Mouse (Mus musculus) CH12.LX (cell line): Measurements from ENCODE around the gene Krtap10-10. TPM values are rescaled to one million over a fixed set of nuclear protein-coding genes. Genes with fewer than 3 reads are reported as not detected.

Experiments used
- DNase-seq: peaks from one replicate; pipeline ENCODE4 v3.0.0-alpha.2; 2013; ENCODE audit errors: extremely low read depth
- H3K27ac ChIP-seq: 2 replicates; pipeline ENCODE4 v1.5.1; 2012; ENCODE audit warnings: low read depth, mild to moderate bottlenecking, control low read depth, moderate library complexity; ENCODE audit not compliant: insufficient read depth
- H3K27me3 ChIP-seq: replicated peaks from 2 replicates; pipeline ENCODE3; 2012; ENCODE audit warnings: inconsistent platforms
- H3K36me3 ChIP-seq, 2 experiments: replicated peaks in 1 of 2; 2 replicates each; pipeline versions ENCODE3 to v1.6.1; 2012; ENCODE audit warnings: inconsistent platforms in 1 of 2, low read length in 1 of 2, mild to moderate bottlenecking in 1 of 2, mixed read lengths in 1 of 2, moderate library complexity in 1 of 2; ENCODE audit not compliant: control insufficient read depth in 1 of 2, insufficient read depth in 1 of 2
- H3K4me1 ChIP-seq, 2 experiments: 2 replicates each; pipeline ENCODE4 v1.6.1; 2012; ENCODE audit warnings: inconsistent platforms in 1 of 2, moderate library complexity in 1 of 2; ENCODE audit not compliant: insufficient read depth in 2 of 2, control insufficient read depth in 1 of 2
- H3K4me2 ChIP-seq: 2 replicates; pipeline ENCODE4 v1.6.1; 2012; ENCODE audit warnings: low read depth, mild to moderate bottlenecking, control low read depth; ENCODE audit not compliant: poor library complexity, insufficient read depth, severe bottlenecking
- H3K4me3 ChIP-seq, 3 experiments: fragments of 150-350 bp in 1 of 3; sonication (generic) in 1 of 3; replicated peaks in 1 of 3; 2 replicates each; pipeline versions ENCODE3 to v1.5.1; 2011 to 2012; ENCODE audit warnings: low read depth in 2 of 3, low read length in 2 of 3, mild to moderate bottlenecking in 2 of 3, moderate library complexity in 2 of 3, control low read depth in 1 of 3, improper control_type of control experiment in 1 of 3, inconsistent platforms in 1 of 3, mixed read lengths in 1 of 3; ENCODE audit not compliant: poor library complexity in 1 of 3
- H3K79me2 ChIP-seq: replicated peaks from 2 replicates; pipeline ENCODE4 v1.6.1; 2012; ENCODE audit warnings: mild to moderate bottlenecking, moderate library complexity; ENCODE audit not compliant: control insufficient read depth, poor library complexity, insufficient read depth, severe bottlenecking; ENCODE audit errors: extremely low read depth
- H3K9ac ChIP-seq: 2 replicates; pipeline ENCODE4 v1.6.1; 2012; ENCODE audit warnings: low read depth, mild to moderate bottlenecking, control low read depth, moderate library complexity; ENCODE audit not compliant: insufficient read depth
- H3K9me3 ChIP-seq: replicated peaks from 2 replicates; pipeline ENCODE3; 2012; ENCODE audit warnings: low read length, inconsistent platforms, mixed read lengths
- CTCF ChIP-seq, 2 experiments: IDR thresholded peaks in 1 of 2; conservative IDR thresholded peaks in 1 of 2; 2 replicates each; pipeline ENCODE4 v1.5.1; 2011 to 2012; ENCODE audit warnings: low read depth in 2 of 2, low read length in 2 of 2, improper control_type of control experiment in 1 of 2, inconsistent platforms in 1 of 2, mild to moderate bottlenecking in 1 of 2, moderate library complexity in 1 of 2
- ELF1 ChIP-seq: IDR thresholded peaks from 2 replicates; pipeline ENCODE4 v1.6.1; 2014; ENCODE audit warnings: low read depth, mild to moderate bottlenecking, inconsistent platforms, low read length, improper control_type of control experiment
- HCFC1 ChIP-seq: IDR thresholded peaks from 2 replicates; pipeline ENCODE4 v1.6.1; 2012; ENCODE audit warnings: low read depth, mild to moderate bottlenecking, inconsistent platforms, low read length, improper control_type of control experiment
- IRF4 ChIP-seq: IDR thresholded peaks from 2 replicates; pipeline ENCODE4 v1.6.1; 2014; ENCODE audit warnings: low read depth, mild to moderate bottlenecking, inconsistent platforms, low read length, improper control_type of control experiment
- JUND ChIP-seq: conservative IDR thresholded peaks from 2 replicates; pipeline ENCODE4 v1.6.1; 2011; ENCODE audit warnings: low read depth, low read length, improper control_type of control experiment
- MAFK ChIP-seq: IDR thresholded peaks from 2 replicates; pipeline ENCODE4 v1.6.1; 2011; ENCODE audit warnings: low read length, improper control_type of control experiment; ENCODE audit not compliant: insufficient replicate concordance
- MXI1 ChIP-seq: IDR thresholded peaks from 2 replicates; pipeline ENCODE4 v1.6.1; 2011; ENCODE audit warnings: mild to moderate bottlenecking, low read depth, low read length, improper control_type of control experiment
- MYC ChIP-seq: IDR thresholded peaks from 2 replicates; pipeline ENCODE4 v1.6.1; 2011; ENCODE audit warnings: low read depth, mild to moderate bottlenecking, improper control_type of control experiment, low read length
- NELFE ChIP-seq: IDR thresholded peaks from 2 replicates; pipeline ENCODE4 v1.6.1; 2011; ENCODE audit warnings: low read depth, low read length, improper control_type of control experiment
- POLR2AphosphoS2 ChIP-seq: IDR thresholded peaks from 2 replicates; pipeline ENCODE4 v1.6.1; 2011; ENCODE audit warnings: low read depth, low read length, improper control_type of control experiment
- RAD21 ChIP-seq: IDR thresholded peaks from 2 replicates; pipeline ENCODE4 v1.6.1; 2011; ENCODE audit warnings: low read depth, mild to moderate bottlenecking, low read length, improper control_type of control experiment, moderate library complexity
- RCOR1 ChIP-seq: conservative IDR thresholded peaks from 2 replicates; pipeline ENCODE4 v1.6.1; 2012; ENCODE audit warnings: low read depth, mild to moderate bottlenecking, inconsistent platforms, low read length, improper control_type of control experiment
- SIN3A ChIP-seq: IDR thresholded peaks from 2 replicates; pipeline ENCODE4 v1.6.1; 2012; ENCODE audit warnings: low read length, improper control_type of control experiment, inconsistent platforms
- SMC3 ChIP-seq: IDR thresholded peaks from 2 replicates; pipeline ENCODE4 v1.6.1; 2011; ENCODE audit warnings: low read depth, low read length, improper control_type of control experiment
- TBP ChIP-seq: conservative IDR thresholded peaks from 2 replicates; pipeline ENCODE4 v1.6.1; 2011; ENCODE audit warnings: low read depth, low read length, improper control_type of control experiment
- UBTF ChIP-seq: IDR thresholded peaks from 2 replicates; pipeline ENCODE4 v1.6.1; 2012; ENCODE audit warnings: low read depth, mild to moderate bottlenecking, inconsistent platforms, low read length, improper control_type of control experiment, moderate library complexity
- USF2 ChIP-seq: conservative IDR thresholded peaks from 2 replicates; pipeline ENCODE4 v1.6.1; 2011; ENCODE audit warnings: low read depth, low read length, improper control_type of control experiment
- ZC3H11A ChIP-seq: IDR thresholded peaks from 2 replicates; pipeline ENCODE4 v1.6.1; 2012; ENCODE audit warnings: low read depth, mild to moderate bottlenecking, inconsistent platforms, low read length, improper control_type of control experiment
- ZKSCAN1 ChIP-seq: IDR thresholded peaks from 2 replicates; pipeline ENCODE4 v1.6.1; 2012; ENCODE audit warnings: low read depth, inconsistent platforms, low read length, improper control_type of control experiment, borderline replicate concordance
- ZMIZ1 ChIP-seq: IDR thresholded peaks from 2 replicates; pipeline ENCODE4 v1.6.1; 2012; ENCODE audit warnings: low read depth, mild to moderate bottlenecking, inconsistent platforms, low read length, improper control_type of control experiment
- dilution Hi-C: fragments of 300-500 bp; cut with MboI; formaldehyde crosslinking; loops from 2 replicates; pipeline ENCODE4 v1.14.3; 2020; ENCODE audit warnings: low sequenced_read_pairs; ENCODE audit not compliant: extremely low pct_unique_long_range_greater_than_20kb, extremely low pct_ligation_motif_present
- in situ Hi-C: fragments of 300-500 bp; cut with MboI; formaldehyde crosslinking; loops from 3 replicates; pipeline ENCODE4 v1.14.3; 2019; ENCODE audit warnings: low sequenced_read_pairs, low pct_ligation_motif_present, low pct_unique_long_range_greater_than_20kb, mixed read lengths
- polyA plus RNA-seq: library from polyadenylated mRNA; unstranded; fragments of >175 nt; gene quantifications from 2 replicates; pipeline ENCODE4 v1.2.1, GENCODE M21; 2012; ENCODE audit warnings: low read depth; ENCODE audit not compliant: insufficient read length
- total RNA-seq, 2 experiments: library from RNA; depleted of rRNA; stranded (reverse); fragments of 300-350 nt in 1 of 2; fragments of >200 nt in 1 of 2; gene quantifications; 2 replicates each; pipeline ENCODE4 v1.2.3; 2012 to 2014

Krtap10-10 gene
- total and polyA plus RNA-seq, 3 experiments: not detected

- no peaks in the 10 kb centered on the region for H3K36me3 ChIP-seq
- in situ Hi-C loops: no loop called here
- no peak overlapping the region for H3K4me3 ChIP-seq
- H3K79me2 ChIP-seq: no peaks in the 10 kb centered on the region
- no peak for TF ChIP-seq ZKSCAN1
- H3K9me3 ChIP-seq: peaks cover 2% of the 10 kb centered on the region
- dilution Hi-C loops: no loop called here
- H3K9ac ChIP-seq: no peak overlapping the region
- 0 out of 4 replicates have a peak, but pooled peaks cover 0 to 3% of the 10 kb centered on the region in 2 experiments for H3K4me1 ChIP-seq
- no peak overlapping the region for H3K27ac ChIP-seq
- no peak for DNase-seq
- no peak overlapping the region for H3K4me2 ChIP-seq
- peaks cover 67% of the 10 kb centered on the region for H3K27me3 ChIP-seq
These were observed 16.5 kb upstream of the Krtap10-10 start for GRCm38 (mm10) chr10:77819203-77819602.

GRCm38 (mm10) chr10:77826951-77827350, 8.8 kb upstream of the Krtap10-10 start, which contains the start of gene Krtap10-4:
Gene Krtap10-4, minus strand, starts transcription at chr10:77827095.
- no peak for DNase-seq
- no peaks in the 10 kb centered on the region for H3K36me3 ChIP-seq
- no peak within 1 kb of the TSS for H3K4me3 ChIP-seq
- no peaks in the 10 kb centered on the region for H3K79me2 ChIP-seq
- H3K27me3 ChIP-seq: peaks cover 65% of the 10 kb centered on the region
- TF ChIP-seq POLR2AphosphoS2 (no peak), RAD21 (no peak), MAFK (no peak), IRF4 (no peak), ELF1 (no peak), MXI1 (no peak), UBTF (no peak), SMC3 (no peak), SIN3A (no peak), JUND (no peak), USF2 (no peak), CTCF (conservative IDR thresholded peaks at IDR 0.05 in 1 of 2, IDR thresholded peaks at IDR 0.05 in 1 of 2; ENCODE audit: low read depth in 2 of 2, low read length in 2 of 2) (no peak), HCFC1 (no peak), RCOR1 (no peak), ZMIZ1 (no peak), MYC (no peak), TBP (no peak), NELFE (no peak), ZC3H11A (no peak)
- H3K9me3 ChIP-seq: peaks cover 9% of the 10 kb centered on the region
- H3K27ac ChIP-seq: no peak within 1 kb of the TSS
- H3K4me1 ChIP-seq: no peaks in the 10 kb centered on the region
- dilution Hi-C loops (no loop called here), in situ Hi-C loops (no loop called here)
- H3K4me2 ChIP-seq: no peak within 1 kb of the TSS
- H3K9ac ChIP-seq: no peak within 1 kb of the TSS
